Mouse (Mus musculus) lung, adult 2 months (tissue): ENCODE data around the gene Dync2h1.

Experiments used
- CTCF ChIP-seq: fragments of 200-500 bp; IDR thresholded peaks from 2 replicates; pipeline ENCODE4 v1.5.1; 2011; ENCODE audit warnings: mild to moderate bottlenecking, low read length, control low read depth; ENCODE audit not compliant: insufficient read depth
- POLR2A ChIP-seq: fragments of 200-500 bp; IDR thresholded peaks from 2 replicates; pipeline ENCODE4 v1.6.1; 2011; ENCODE audit warnings: low read depth, mild to moderate bottlenecking, control low read depth, low read length, borderline replicate concordance; ENCODE audit errors: extremely low read depth

DNA sequence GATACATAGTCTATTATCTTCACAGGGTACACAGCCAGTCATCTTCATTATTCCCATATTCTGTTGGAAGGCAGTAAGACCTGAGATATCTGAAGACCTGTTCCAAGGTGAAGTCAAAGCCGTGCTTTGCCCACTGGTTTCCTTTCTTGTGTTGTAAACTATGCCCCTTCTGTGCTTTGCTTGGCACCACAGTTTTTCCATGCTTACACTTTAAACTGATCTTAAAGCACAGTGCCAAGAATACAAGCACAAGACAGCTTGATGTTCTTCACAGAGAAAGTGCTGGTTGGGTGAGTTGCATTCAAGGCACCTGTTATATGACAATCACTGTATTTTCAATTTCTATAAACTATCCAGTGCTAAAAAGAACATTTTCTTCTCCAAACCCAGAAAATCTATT is 10.5 kb downstream of the Dync2h1 start:
- TF ChIP-seq CTCF, result no peak
- no peak for TF ChIP-seq POLR2A
